Mouse (Mus musculus): ENCODE data around the gene Nxph3.
"Not testable (repeated sequence)": the region's sequence is repeated elsewhere in the genome, so short reads cannot be mapped to it uniquely, and the experiment has no call there.

Gene Nxph3

GRCm38 (mm10) chr11:95517162-95517561, 2.8 kb upstream of the Nxph3 start:
- no peak for DNase-seq

GRCm38 (mm10) chr11:95516491-95516911, 2.1 kb upstream of the Nxph3 start:
- DNase-seq, result no peak

GRCm38 (mm10) chr11:95515376-95516323, 1.3 kb upstream of the Nxph3 start:
- no peak for DNase-seq

DNA sequence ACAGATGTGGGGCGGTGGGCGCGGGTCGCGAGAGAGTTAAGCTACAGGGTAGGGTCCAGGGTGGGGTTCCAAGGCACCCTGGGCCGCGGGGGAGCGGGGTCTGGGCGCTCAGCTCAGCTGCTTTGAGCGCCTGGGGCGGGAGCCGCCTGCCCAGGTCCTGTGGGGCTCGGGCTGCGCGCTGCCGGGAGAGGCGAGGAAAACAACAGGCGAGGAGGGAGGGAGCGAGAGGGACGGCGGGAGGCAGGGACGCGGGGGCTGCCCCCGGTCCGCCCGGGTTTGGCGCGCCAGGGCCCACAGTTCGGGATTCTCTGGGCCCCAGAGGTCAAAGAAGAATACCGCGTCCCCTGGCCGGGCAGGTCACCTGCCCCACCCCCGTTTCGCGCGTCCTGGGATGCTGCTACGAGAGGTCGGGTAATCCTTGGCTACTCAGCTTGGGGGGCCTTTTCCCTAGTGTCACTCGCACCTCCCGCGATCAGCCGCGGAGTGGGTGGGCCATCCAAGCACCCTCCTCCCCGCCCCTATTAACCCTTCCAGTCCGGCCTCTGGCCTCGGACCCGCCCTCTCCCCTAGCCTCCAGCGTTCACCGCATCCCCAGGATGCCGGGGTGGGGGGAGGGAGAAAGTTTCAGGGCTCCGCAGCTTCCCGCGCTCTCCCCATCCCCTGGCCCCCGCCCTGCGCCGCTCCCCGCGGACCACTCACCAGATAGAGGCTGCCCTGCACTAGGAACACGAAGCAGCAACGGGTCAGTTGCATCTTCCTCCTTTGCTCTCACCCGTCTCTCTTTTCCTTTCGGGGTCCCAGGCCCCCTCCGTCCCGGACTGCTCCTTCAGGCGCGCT, 691 bp downstream of the Nxph3 start:
- DNase-seq, result no peak

DNA sequence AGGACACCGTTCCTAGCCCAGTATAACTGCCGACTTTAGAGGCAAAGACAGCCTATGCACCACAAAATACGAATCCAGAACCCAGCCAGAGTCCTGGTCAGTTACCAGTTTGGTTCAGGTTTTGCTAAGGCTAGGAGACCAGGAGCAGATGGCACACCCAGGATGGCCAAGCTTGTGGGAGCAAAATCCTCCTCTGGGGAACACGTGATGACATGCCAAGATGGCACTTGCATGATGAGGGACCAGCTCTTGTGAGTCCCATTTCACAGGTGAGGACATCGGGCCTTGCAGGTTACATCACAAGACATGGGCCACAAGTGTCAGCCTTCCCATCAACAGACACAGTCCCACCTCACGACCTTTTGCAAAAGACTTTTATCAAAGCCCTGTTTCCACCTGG, 2.0 kb downstream of the Nxph3 start:
- no peak for DNase-seq

DNA sequence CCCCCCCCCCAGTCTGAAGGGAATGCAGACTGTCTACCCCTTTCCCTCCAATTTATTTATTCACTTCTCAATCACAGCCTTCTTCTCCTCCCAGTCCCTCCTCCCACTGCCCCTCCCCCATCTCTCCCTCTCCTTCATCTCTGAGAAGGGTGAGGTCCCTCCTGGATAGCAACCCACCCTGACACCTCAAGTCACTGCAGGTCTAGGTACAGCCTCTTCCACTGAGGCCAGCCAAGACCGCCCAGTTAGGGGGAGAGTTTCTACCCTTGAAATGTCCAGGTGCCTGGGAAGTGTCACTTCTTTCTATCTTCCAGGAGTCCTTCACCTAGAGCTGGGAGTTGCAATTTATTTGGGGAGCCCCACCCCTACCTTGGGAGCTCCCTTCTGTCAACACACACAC, 2.5 kb downstream of the Nxph3 start:
- no peak for DNase-seq

DNA sequence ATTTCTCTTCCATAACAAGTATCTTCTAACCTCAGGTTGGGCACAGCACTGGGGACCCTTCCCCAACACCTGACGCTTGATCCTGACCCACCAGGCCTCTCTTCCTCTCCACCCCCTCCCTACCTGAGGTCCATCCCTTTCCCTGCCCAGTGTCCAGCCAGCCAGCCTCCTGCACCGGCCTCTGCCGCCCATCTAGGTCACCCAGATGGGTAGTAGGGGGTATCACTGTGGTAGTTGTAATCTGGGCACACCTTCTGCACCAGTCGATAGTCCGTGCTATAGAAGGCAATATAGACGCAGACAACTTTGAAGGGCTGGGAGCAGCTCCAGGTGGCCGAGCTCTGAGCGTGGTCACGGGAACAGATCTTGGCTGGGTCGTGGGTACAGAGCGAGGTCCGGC, 3.7 kb downstream of the Nxph3 start:
- no peak for DNase-seq

- DNase-seq, result no peak
Measured at GRCm38 (mm10) chr11:95509126-95509717, 5.1 kb downstream of the Nxph3 start.

GRCm38 (mm10) chr11:95508211-95508926, 6.0 kb downstream of the Nxph3 start:
- no peak for DNase-seq

GRCm38 (mm10) chr11:95507785-95508184, 6.6 kb downstream of the Nxph3 start:
- DNase-seq, result no peak

- DNase-seq, result peak; percentile 42
Measured at GRCm38 (mm10) chr11:95507041-95507716, 7.2 kb downstream of the Nxph3 start.

DNA sequence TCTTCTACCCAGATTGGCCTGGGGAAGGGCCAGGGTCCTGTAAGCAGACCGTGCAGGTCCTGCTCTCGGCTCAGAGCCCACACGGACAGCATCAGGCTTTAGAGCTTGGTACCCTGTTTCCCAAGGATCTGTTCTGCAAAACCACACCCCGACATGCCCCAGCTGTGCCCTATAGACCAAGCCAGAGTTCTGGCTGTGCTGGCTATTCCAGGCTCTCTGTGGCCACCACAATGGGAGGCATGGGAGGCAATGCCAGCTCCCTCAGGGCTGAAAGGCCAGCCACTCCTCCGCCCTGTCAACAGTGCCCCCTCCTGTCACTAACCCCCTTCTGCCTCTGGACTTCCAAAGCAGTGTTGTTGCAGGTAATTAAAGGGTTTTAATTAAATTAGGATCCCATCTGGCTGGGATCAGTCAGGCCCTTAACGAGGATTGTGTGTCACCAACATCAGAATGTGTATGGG, 10.1 kb downstream of the Nxph3 start:
- no peak for DNase-seq

DNA sequence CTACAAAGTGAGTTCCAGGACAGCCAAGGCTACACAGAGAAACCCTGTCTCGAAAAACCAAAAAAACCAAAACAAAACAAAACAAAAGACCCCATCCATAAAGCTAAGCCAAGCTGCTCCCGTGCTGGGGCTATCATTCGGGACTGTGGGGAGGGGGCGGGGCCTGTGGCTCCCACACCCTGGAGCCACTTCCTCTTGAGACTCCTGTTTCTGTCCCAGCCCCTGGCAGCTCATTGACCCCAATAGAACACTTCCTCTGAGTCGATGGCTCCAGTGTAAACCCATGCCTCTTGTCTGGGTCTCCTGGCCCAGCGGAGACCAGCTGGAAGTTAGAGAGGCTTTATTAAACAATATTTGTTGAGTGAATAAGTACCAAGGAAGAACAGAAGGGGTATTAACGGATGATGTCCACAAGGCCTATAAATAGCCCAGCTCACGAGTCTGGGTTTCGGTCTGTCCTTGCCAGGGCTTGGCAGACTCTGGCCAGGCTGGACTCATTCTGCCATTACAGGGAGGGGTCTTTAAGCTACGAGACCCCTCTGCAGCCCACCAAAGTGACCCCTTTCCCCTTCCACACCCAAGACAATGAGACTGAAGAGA, 10.7 kb downstream of the Nxph3 start:
- no peak for DNase-seq

DNA sequence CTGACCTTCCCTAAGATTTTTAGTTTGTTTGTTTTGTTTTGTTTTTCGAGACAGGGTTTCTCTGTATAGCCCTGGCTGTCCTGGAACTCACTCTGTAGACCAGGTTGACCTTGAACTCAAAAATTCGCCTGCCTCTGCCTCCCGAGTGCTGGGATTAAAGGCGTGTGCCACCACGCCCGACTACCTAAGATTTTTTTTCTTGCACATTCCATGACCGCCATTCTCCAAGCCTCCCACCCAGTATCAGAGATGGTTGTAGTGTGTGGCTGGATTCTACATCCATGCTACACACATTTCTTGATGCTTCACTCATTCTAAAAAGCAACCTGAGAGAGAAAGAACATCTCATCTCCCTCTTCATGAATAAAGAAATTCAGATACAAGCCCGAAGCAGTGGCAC, 12.5 kb downstream of the Nxph3 start:
- DNase-seq, result not testable (repeated sequence)

DNA sequence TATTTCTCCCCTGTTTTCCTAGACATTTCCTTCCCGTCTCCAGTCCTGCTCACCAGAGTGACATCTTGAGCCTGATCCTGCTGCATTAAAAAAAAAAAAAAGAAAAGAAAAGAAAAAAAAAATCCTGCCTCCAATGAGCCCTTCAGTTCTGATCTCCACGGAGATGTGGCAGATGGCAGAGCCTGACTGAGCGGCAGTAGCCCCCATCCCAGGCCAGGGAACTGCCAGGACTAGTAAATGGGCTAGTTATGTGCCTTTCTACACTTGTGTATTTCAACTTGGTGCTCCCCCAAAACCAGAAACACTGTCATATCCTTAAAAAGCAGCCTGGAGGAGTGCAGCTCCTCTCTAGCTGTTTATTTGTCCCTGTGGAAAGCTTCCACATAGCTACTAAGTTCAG, 13.5 kb downstream of the Nxph3 start:
- DNase-seq, result no peak

DNA sequence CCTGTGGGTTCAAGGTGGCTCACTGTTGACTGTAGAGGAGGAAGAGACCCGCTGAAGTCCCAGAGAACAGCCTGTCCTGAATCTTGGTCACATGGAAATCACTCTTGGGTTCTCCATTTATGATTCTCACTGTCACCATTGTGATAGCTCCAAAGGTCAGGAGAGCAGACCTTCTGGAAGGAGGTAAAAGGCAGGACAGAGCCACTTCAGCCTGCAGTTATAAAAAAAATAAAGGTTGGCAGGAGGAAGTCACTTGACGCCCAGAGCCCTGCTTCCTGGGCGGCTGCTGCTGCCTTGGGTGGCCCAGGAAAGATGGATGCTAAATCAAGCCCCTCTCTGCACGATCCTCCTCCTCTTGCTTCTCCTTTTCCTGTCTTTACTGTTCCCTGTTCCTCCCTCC, 14.0 kb downstream of the Nxph3 start:
- DNase-seq, result no peak

DNA sequence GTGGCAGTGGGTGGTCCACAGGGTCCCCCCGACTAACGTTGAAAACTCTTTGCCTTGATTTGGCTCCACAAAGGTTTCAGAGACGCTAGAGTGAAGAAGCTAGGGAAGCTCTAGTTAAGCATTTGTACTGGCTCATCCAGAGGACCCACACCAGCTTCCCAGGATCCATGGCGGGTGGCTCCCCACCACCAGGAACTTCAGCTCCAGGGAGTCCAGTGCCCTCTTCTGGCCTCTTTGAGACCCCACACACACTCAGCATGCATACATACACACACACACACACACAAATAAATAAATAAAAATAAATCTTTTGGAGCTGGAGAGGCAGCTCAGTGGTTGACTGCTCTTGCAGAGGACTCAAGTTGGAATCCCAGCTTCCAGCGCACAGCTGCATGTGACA, 16.4 kb downstream of the Nxph3 start:
- DNase-seq, result no peak

GRCm38 (mm10) chr11:95495883-95496282, 18.5 kb downstream of the Nxph3 start:
- DNase-seq, result no peak

DNA sequence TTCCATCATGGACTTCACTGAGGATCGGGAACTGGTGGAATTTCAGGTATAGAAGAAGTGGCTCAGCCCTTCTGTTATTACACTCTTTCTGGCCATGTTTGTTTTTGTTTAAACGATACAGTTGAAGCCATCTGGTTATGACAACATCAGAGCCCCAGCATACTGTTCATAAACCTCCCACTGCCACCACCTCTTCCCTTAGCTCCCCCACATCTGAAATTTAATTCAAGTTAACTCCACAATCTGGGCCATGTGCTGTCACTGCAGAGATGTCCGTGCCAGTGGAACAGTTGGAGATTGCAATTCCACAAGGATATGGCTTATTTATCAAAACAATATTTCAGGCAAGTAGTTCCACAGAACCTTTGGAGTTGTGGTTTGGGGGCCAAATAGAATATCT, 20.0 kb downstream of the Nxph3 start:
- DNase-seq, result peak; percentile 35

- DNase-seq, result no peak
Measured at GRCm38 (mm10) chr11:95493950-95494349, 20.4 kb downstream of the Nxph3 start.

DNA sequence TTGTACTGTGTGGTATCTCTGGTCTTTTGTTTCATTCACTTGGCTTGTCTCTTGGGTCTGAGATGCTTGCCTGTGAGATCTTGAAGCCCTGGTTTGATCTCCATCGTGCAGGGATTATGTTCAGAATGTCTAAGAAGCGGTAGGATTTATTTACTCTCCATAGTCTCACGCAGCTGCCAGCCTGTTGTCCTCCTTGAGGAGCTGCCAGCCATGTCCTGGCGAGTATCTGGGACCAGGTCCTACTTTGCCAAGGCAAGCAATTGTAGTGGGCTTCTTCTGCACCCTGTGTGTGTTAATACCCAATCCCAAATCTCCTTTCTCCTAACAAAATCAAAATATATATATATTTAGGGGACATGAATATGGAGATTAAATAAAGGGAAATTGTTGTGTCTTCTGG, 21.4 kb downstream of the Nxph3 start:
- no peak for DNase-seq

DNA sequence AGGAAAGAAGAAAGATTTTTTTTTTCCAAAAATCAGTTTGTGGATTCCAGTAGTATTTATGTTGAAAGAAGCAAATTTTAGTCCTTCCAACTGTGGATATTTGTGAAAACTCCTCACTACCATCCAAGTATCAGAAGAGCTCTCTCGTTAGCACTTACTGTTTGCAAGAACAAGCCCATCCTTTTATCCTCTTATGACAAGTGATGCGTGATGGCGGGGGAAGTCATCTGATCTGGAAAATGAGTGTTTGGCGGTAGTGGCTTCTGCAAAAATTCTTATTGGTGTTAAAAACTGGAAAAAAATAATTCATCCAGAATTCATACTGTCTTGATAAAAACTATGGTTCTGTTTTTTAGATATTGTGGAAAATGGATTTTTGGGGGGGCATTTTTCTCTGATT, 22.1 kb downstream of the Nxph3 start:
- DNase-seq, result no peak

All from right cerebral cortex, adult 18-20 months (tissue).